Mouse (Mus musculus) heart, postnatal 0 days (tissue): ENCODE data around the gene Ube2g1. TPM values are rescaled to one million over a fixed set of nuclear protein-coding genes. Genes with fewer than 3 reads are reported as not detected.

Experiments used
- ATAC-seq: fragments of 200-750 bp; cut with Nextera tagmentation; 2 replicates; pipeline ENCODE4 v1.8.0; 2017; ENCODE audit warnings: low read depth, moderate number of reproducible peaks, moderate library complexity; ENCODE audit not compliant: insufficient read depth
- DNase-seq: peaks from one replicate; pipeline ENCODE4 v3.0.0-alpha.2; 2016; ENCODE audit warnings: low spot score
- H3K27ac ChIP-seq: fragments of 300-500 bp; sonication (generic); 2 replicates; pipeline ENCODE4 v1.5.1; 2014; ENCODE audit warnings: low read depth, mild to moderate bottlenecking
- H3K27me3 ChIP-seq: fragments of 300-500 bp; sonication (generic); 2 replicates; pipeline ENCODE4 v1.6.1; 2014; ENCODE audit warnings: low read length, mixed read lengths; ENCODE audit not compliant: control insufficient read depth, insufficient read depth
- H3K36me3 ChIP-seq: fragments of 300-500 bp; sonication (generic); replicated peaks from 2 replicates; pipeline ENCODE4 v1.6.1; 2014; ENCODE audit warnings: low read length, mixed read lengths; ENCODE audit not compliant: control insufficient read depth, insufficient read depth
- H3K4me1 ChIP-seq: fragments of 300-500 bp; sonication (generic); 2 replicates; pipeline ENCODE4 v1.6.1; 2014; ENCODE audit warnings: antibody characterized with exemption; ENCODE audit not compliant: control insufficient read depth, insufficient read depth
- H3K4me2 ChIP-seq: fragments of 300-500 bp; sonication (generic); 2 replicates; pipeline ENCODE4 v1.6.1; 2014; ENCODE audit warnings: low read depth, mild to moderate bottlenecking, low read length, moderate library complexity
- H3K4me3 ChIP-seq: fragments of 300-500 bp; sonication (generic); 2 replicates; pipeline ENCODE4 v1.5.1; 2014; ENCODE audit warnings: low read depth, low read length
- H3K9ac ChIP-seq: fragments of 300-500 bp; sonication (generic); replicated peaks from 2 replicates; pipeline ENCODE4 v1.6.1; 2014; ENCODE audit warnings: low read depth, low read length, mixed read lengths
- H3K9me3 ChIP-seq: fragments of 300-500 bp; sonication (generic); replicated peaks from 2 replicates; pipeline ENCODE4 v1.6.1; 2016; ENCODE audit warnings: low read length; ENCODE audit not compliant: control insufficient read depth
- CTCF ChIP-seq: IDR thresholded peaks from 2 replicates; pipeline ENCODE4 v1.5.1; 2016; ENCODE audit warnings: antibody characterized with exemption, control low read depth, low read depth
- EP300 ChIP-seq: IDR thresholded peaks from 2 replicates; pipeline ENCODE4 v1.6.1; 2016; ENCODE audit warnings: antibody characterized with exemption, low read depth
- WGBS: fragments of 180-500 bp; shearing (Covaris S2); extraction: QIAGEN DNeasy Blood & Tissue Kit; methylation state at CpG from one replicate; pipeline ENCODE4 v1.1.7; 2014; 5-methylcytosine and 5-hydroxymethylcytosine counted together
- polyA plus RNA-seq: library from polyadenylated mRNA; unstranded; fragments of >200 nt; fragmentation: Nextera tagmentation; extraction: Ambion mirVana; gene quantifications from 2 replicates; pipeline ENCODE4 v1.2.1, GENCODE M21; 2015
- total RNA-seq: library from RNA; depleted of rRNA; stranded (reverse); fragments of >200 nt; gene quantifications from 2 replicates; pipeline ENCODE4 v1.2.3, GENCODE M21; 2014; ENCODE audit warnings: low replicate concordance

Ube2g1 gene
- total and polyA plus RNA-seq, 2 experiments from 2014 or later: 51.1 to 58.6 TPM

DNA sequence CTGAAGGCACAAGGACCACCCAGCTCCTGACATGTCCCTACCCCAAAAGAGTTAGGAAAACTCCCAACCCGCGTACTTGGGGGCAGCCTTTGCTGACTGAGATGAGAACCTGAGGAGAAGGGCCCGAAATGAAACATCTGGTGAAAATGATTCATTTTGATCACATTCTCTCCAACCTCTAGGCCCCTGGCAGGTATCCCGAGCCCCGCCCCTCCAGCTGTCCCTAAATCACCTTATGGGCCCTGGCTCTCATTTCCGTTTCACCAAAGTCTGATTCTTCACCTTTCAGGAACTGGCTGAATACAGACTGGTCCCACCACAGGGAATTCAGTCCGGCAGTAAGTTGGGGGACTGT is 31.0 kb upstream of the Ube2g1 start:
- Histone ChIP-seq H3K27me3 (no peaks in the 10 kb centered on the region), H3K9ac (no peak overlapping the region; the same call in 1 of the 2 replicates), H3K9me3 (no peaks in the 10 kb centered on the region), H3K27ac (no peak overlapping the region), H3K4me1 (no peaks in the 10 kb centered on the region), H3K36me3 (no peaks in the 10 kb centered on the region), H3K4me2 (peak overlapping the region; percentile 68), H3K4me3 (peak overlapping the region; percentile 45)
- WGBS: 23% methylated on average over 7 of the region's 7 CpGs
- TF ChIP-seq EP300 (no peak), CTCF (no peak)
- DNase-seq: no peak
- no peak for ATAC-seq

DNA sequence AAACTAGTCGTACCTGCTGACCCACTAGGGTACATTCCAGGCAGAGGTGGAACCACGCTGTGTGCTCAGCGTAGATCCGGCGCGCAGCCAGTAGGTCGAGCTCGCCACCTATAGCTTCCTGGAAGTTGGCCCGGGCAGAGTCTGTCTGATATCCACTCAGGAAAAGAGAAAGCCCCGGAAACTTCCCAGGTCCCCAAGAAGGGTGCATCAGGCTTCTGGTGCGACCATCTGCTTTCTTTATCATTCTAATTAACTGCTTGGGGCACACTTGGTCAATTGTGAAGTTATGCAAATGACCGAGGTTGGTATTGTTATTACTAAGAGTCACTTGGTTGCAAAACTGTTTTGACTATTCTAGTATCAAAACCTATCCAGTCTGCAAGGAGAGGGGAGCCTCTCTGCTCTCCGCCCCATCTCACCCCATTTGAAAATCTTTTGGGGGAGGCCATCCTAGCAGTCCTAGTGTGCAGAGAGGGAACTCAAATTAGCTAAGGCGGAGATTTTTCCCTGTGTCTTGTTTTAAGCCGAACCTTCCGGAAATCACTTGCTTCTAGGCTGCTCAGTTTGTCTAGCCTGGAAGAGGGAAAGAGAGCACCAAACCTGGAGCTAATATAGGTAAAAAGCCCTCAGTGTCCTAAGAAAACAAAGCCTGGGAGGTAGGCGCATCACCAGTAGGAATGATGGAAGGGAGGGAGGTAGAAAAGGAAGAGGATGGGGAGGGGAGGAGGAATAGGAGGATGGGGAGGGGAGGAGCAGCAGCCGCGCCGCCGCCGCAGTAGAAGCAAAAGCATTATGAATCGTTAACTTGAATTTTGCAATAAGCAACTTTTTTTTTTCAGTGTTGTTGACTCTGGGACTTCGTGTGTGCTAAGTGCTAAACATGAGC is 30.4 kb upstream of the Ube2g1 start:
- no peak overlapping the region; the same call in 1 of the 2 replicates for H3K9ac ChIP-seq
- no peaks in the 10 kb centered on the region for H3K9me3 ChIP-seq
- no peaks in the 10 kb centered on the region for H3K36me3 ChIP-seq
- no peak overlapping the region for H3K27ac ChIP-seq
- DNase-seq (peak; percentile 22), ATAC-seq (no peak)
- TF ChIP-seq EP300: no peak
- no peak for TF ChIP-seq CTCF
- 3% methylated on average over 24 of the region's 24 CpGs for WGBS
- H3K4me2 ChIP-seq: peak overlapping the region; percentile 68
- no peaks in the 10 kb centered on the region for H3K4me1 ChIP-seq
- H3K4me3 ChIP-seq: peak overlapping the region; percentile 45
- no peaks in the 10 kb centered on the region for H3K27me3 ChIP-seq

DNA sequence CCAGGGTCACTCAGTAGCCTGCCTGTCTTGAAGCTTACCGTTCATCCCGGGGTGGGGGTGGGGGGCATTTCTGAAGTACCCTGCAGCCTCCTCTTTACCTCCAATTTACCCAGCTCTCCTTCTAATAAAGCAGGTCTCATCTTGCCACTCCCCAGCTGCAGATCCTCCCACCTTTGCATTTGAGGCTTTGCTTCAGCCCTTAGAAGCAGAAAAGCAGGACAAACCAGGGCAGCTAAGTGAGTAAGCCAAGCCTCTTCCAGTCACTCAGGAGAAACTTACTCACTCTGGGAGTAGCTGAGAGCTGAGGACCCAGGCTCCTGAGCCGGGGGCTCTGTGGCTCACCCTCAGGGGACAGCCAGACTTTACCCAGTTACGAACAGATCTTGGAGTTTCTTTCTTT is 28.6 kb upstream of the Ube2g1 start:
- TF ChIP-seq CTCF: no peak
- no peak for TF ChIP-seq EP300
- Histone ChIP-seq H3K9ac (no peak overlapping the region), H3K27ac (no peak overlapping the region), H3K9me3 (no peaks in the 10 kb centered on the region), H3K4me1 (no peaks in the 10 kb centered on the region), H3K36me3 (no peaks in the 10 kb centered on the region), H3K4me2 (no peak overlapping the region), H3K4me3 (no peak overlapping the region), H3K27me3 (no peaks in the 10 kb centered on the region)
- DNase-seq: no peak
- no peak for ATAC-seq
- WGBS: 79% methylated on average over 4 of the region's 4 CpGs

DNA sequence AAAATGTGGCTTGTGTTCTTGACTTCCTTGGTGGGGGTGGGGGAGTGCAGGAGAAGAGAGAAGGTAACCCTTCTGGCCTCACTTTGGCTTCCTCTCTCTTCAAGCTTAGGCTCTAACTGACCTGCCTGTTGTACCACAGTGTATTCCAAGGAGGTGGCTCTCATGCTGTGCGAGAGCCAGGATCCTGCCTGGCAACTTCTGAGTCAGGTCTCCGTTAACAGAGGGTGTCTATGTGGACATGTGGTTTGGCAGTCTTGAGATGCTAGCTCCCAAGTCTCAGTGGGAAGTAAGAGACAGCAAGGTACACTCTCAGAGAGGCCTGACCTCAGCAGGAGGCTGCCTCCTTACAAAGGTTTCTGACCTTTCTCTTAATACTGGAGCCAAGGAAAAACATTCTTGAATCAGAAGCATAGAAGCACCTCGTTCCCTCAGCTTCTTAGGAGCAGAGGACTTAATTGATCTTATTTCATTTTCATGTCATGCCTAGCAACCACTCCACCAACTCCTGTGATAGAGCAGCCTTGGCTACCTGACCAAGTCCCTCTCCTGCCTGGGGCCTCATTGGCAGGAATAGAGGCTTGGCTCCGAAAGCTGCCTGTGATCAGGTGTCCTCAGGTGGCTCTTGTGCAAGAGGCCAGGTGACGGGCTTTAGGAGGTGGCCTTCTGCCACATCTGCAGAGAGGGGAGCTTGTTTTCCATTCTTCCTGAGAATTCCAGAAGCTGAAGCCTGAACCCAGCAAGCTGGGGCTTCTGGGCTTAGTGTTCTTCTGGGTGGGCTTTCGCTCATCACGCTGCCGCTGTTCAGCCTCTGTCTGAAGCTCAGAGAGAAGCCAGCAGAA is 25.3 kb upstream of the Ube2g1 start:
- 76% methylated on average over 8 of the region's 8 CpGs for WGBS
- no peak overlapping the region for H3K4me3 ChIP-seq
- H3K9me3 ChIP-seq: no peaks in the 10 kb centered on the region
- H3K27me3 ChIP-seq: no peaks in the 10 kb centered on the region
- no peak overlapping the region for H3K9ac ChIP-seq
- H3K4me1 ChIP-seq: no peaks in the 10 kb centered on the region
- H3K36me3 ChIP-seq: no peaks in the 10 kb centered on the region
- H3K4me2 ChIP-seq: no peak overlapping the region
- no peak overlapping the region for H3K27ac ChIP-seq
- DNase-seq: no peak
- no peak for TF ChIP-seq CTCF
- no peak for TF ChIP-seq EP300
- no peak for ATAC-seq

DNA sequence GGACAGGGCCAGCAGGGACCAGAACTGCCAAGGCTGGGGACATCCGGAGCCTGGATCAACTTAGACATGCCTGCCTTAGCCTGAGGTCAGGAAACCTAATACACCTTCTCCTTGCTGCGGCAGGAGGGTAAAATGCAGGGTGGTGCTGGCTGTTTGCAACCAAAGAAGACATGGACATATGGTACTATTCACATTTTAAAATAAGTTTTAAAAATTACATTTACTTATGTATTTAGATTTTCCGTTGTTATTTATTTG is 24.7 kb upstream of the Ube2g1 start:
- WGBS: 78% methylated on average over 3 of the region's 3 CpGs
- Histone ChIP-seq H3K27me3 (no peaks in the 10 kb centered on the region), H3K9me3 (no peaks in the 10 kb centered on the region), H3K27ac (no peak overlapping the region), H3K36me3 (no peaks in the 10 kb centered on the region), H3K9ac (no peak overlapping the region), H3K4me2 (no peak overlapping the region), H3K4me3 (no peak overlapping the region), H3K4me1 (0 out of 2 replicates have a peak, but pooled peaks cover 2% of the 10 kb centered on the region)
- DNase-seq (no peak), ATAC-seq (no peak)
- TF ChIP-seq EP300 (no peak), CTCF (no peak)
